Mouse (Mus musculus) ovary, postnatal 14 days (tissue): ENCODE data around the gene Gars.

ENCODE experiments used
- DNase-seq: peaks from one replicate; pipeline ENCODE4 v3.0.0; 2022; ENCODE audit warnings: low spot score

Gars gene

GRCm38 (mm10) chr6:55038671-55039445 lies 1.1 kb downstream of the Gars start:
- no peak for DNase-seq

GRCm38 (mm10) chr6:55039446-55039783 lies 1.6 kb downstream of the Gars start:
- DNase-seq, result no peak

- no peak for DNase-seq
These were observed 2.2 kb downstream of the Gars start for GRCm38 (mm10) chr6:55040031-55040430.

- DNase-seq, result no peak
These were observed 5.4 kb downstream of the Gars start for GRCm38 (mm10) chr6:55043206-55043605.

- DNase-seq, result no peak
These were observed 6.7 kb downstream of the Gars start for GRCm38 (mm10) chr6:55044542-55044941.

- no peak for DNase-seq
These were observed 7.5 kb downstream of the Gars start for GRCm38 (mm10) chr6:55045326-55045725.

- DNase-seq, result no peak
These were observed 11.4 kb downstream of the Gars start for GRCm38 (mm10) chr6:55049186-55049585.

- DNase-seq, result no peak
These were observed 16.7 kb downstream of the Gars start for GRCm38 (mm10) chr6:55054491-55054890.

- DNase-seq, result no peak
These were observed 19.6 kb downstream of the Gars start for GRCm38 (mm10) chr6:55057427-55057826.

GRCm38 (mm10) chr6:55060241-55060825 lies 22.5 kb downstream of the Gars start:
- DNase-seq, result no peak

- DNase-seq, result no peak
These were observed 23.5 kb downstream of the Gars start for GRCm38 (mm10) chr6:55061328-55061727.

- DNase-seq, result no peak
These were observed 24.4 kb downstream of the Gars start for GRCm38 (mm10) chr6:55062200-55062599.

GRCm38 (mm10) chr6:55063793-55064476 lies 26.1 kb downstream of the Gars start:
- no peak for DNase-seq

GRCm38 (mm10) chr6:55064477-55064827 lies 26.6 kb downstream of the Gars start:
- no peak for DNase-seq

- no peak for DNase-seq
These were observed 28.1 kb downstream of the Gars start for GRCm38 (mm10) chr6:55065903-55066302.

GRCm38 (mm10) chr6:55076561-55077255 lies 38.9 kb downstream of the Gars start:
- no peak for DNase-seq

GRCm38 (mm10) chr6:55081379-55081778 lies 43.6 kb downstream of the Gars start:
- DNase-seq, result no peak

- no peak for DNase-seq
These were observed 44.6 kb downstream of the Gars start for GRCm38 (mm10) chr6:55082261-55083051.

- no peak for DNase-seq
These were observed 49.5 kb downstream of the Gars start for GRCm38 (mm10) chr6:55087355-55087754.

- DNase-seq, result no peak
These were observed 52.8 kb downstream of the Gars start for GRCm38 (mm10) chr6:55090639-55091038.

GRCm38 (mm10) chr6:55091396-55091795 lies 53.6 kb downstream of the Gars start:
- no peak for DNase-seq
